Mouse (Mus musculus): ENCODE data around the gene Eomes.

Gene Eomes

GRCm38 (mm10) chr9:118520011-118520410 lies 42.0 kb downstream of the Eomes start:
- DNase-seq (ENCODE audit: low read depth), result no peak

DNA sequence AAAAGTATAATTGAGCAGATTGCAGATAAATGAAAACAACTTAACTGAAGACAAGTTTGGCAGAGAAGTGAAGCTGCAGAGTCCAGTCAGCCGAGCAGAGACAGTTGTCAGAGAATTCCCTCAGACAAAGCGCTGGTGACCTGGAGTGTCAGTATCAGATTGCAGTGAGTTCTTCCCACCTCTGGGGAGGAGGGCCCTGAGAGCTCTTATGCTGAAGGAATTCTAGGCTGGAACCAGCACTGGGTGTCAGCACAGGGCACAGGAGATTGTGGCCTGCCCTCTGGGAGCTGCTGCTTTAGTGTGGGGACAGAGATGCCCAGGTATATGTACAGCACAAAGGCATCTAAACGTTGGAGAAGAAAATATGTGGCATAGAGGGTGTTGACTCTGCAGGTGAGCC lies 42.8 kb downstream of the Eomes start:
- no peak for DNase-seq (ENCODE audit: low read depth)

GRCm38 (mm10) chr9:118521659-118522058 lies 43.6 kb downstream of the Eomes start:
- DNase-seq (ENCODE audit: low read depth), result no peak

- no peak for DNase-seq (ENCODE audit: low read depth)
Measured at GRCm38 (mm10) chr9:118523738-118524137, 45.7 kb downstream of the Eomes start.

DNA sequence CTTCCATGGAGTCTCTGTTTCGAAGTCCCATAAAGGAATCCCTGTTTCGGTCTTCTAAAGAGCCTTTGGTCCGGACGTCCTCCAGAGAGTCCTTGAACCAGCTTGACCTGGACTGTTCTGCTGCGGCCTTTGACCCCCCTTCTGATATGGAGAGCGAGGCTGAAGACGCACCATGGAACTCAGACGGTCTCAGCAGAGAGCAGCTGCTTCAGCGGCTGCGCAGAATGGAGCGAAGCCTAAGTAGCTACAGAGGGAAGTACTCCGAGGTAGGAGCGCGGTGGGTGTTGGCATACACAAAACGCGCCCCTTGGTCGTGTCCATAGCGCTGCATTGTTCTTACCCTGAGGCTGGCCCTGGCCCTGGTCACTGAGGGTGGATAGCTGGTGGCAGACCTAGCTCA lies 49.0 kb downstream of the Eomes start:
- DNase-seq (ENCODE audit: low read depth), result no peak

DNA sequence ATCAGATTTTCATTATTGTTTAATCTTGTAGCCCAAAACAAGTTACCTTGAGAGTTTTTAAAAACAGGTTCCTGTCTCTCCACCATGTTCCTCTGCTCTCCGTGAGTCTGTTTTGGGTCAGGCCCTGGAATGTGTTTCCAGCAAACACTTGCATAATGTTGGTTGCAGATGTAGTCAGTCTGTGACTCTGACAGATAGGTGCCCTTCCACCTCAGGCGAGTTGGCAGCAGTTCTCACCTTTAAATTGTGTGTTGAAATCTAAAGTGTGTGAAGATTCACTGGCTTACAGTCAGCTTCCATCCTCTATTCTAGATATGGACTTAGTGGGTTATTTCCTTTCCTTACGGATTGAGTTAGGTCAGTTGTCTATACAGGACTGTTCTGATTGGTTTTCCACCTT lies 51.8 kb downstream of the Eomes start:
- no peak for DNase-seq (ENCODE audit: low read depth)

GRCm38 (mm10) chr9:118530679-118531078 lies 52.7 kb downstream of the Eomes start:
- DNase-seq (ENCODE audit: low read depth), result no peak

DNA sequence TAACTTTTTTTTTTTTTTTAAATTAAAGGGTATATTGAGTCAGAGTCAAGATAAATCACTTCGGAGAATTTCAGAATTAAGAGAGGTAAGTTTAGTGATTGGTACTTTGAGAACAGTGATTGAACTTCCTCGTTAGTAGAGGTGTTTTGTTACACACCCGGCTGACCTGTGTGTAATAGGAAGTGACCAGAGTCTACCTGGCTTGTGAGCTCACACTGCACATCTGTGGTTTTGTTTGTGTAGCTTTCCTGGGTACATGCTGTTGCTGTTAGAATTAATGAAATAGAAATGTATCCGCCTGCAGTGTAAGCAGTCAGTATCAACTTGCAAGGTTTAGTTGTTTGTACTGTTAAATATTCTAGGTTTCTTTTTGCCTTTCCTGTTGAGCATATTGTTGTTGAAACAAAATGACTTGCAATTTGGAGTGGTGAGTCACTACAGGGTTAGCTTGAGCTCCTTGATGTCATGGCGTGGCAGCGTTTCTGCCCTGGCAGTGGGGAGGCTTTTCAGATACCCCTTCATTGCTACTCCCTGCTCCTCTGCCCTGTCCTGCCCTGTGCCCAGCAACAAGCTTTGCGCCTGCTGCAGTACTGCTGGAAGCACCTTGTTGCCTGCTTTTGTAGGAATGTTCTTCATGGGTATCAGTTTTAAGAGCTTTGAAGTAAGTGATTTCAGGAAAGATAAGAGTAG lies 54.6 kb downstream of the Eomes start:
- DNase-seq (ENCODE audit: low read depth), result peak; percentile 66

Data from 416B (cell line).